Mouse (Mus musculus) heart, embryonic 11.5 days (tissue): ENCODE measurements around the gene Igfbp1. TPM values are rescaled to one million over a fixed set of nuclear protein-coding genes. Genes with fewer than 3 reads are reported as not detected.
"Not testable (repeated sequence)": the region's sequence is repeated elsewhere in the genome, so short reads cannot be mapped to it uniquely, and the experiment has no call there.

Experiments
- ATAC-seq: fragments of 200-750 bp; cut with Nextera tagmentation; replicated peaks from 2 replicates; pipeline ENCODE4 v1.8.0; 2017; ENCODE audit warnings: moderate library complexity; ENCODE audit not compliant: insufficient number of reproducible peaks, low FRiP score, low TSS enrichment
- H3K27ac ChIP-seq: fragments of 300-500 bp; sonication (generic); 2 replicates; pipeline ENCODE4 v1.5.1; 2014; ENCODE audit warnings: mild to moderate bottlenecking, low read depth, low read length
- H3K27me3 ChIP-seq: fragments of 300-500 bp; sonication (generic); 2 replicates; pipeline ENCODE4 v1.6.1; 2014; ENCODE audit warnings: mild to moderate bottlenecking, low read length, mixed read lengths; ENCODE audit not compliant: control insufficient read depth, insufficient read depth
- H3K36me3 ChIP-seq: fragments of 300-500 bp; sonication (generic); 2 replicates; pipeline ENCODE4 v1.6.1; 2014; ENCODE audit warnings: mild to moderate bottlenecking, low read length, moderate library complexity, mixed read lengths; ENCODE audit not compliant: control insufficient read depth, insufficient read depth
- H3K4me1 ChIP-seq: fragments of 300-500 bp; sonication (generic); 2 replicates; pipeline ENCODE4 v1.6.1; 2014; ENCODE audit warnings: low read length; ENCODE audit not compliant: control insufficient read depth, insufficient read depth
- H3K4me2 ChIP-seq: fragments of 300-500 bp; sonication (generic); 2 replicates; pipeline ENCODE4 v1.6.1; 2014; ENCODE audit warnings: mild to moderate bottlenecking, moderate library complexity
- H3K4me3 ChIP-seq: fragments of 300-500 bp; sonication (generic); 2 replicates; pipeline ENCODE4 v1.5.1; 2014; ENCODE audit warnings: low read depth, low read length
- H3K9ac ChIP-seq: fragments of 300-500 bp; sonication (generic); 2 replicates; pipeline ENCODE4 v1.6.1; 2014; ENCODE audit warnings: mild to moderate bottlenecking, low read depth, low read length, moderate library complexity
- H3K9me3 ChIP-seq: fragments of 300-500 bp; sonication (generic); replicated peaks from 2 replicates; pipeline ENCODE4 v1.6.1; 2016; ENCODE audit warnings: low read length; ENCODE audit not compliant: control insufficient read depth
- WGBS: fragments of 180-500 bp; shearing (Covaris S2); extraction: QIAGEN DNeasy Blood & Tissue Kit; methylation state at CpG from one replicate; pipeline ENCODE4 v1.1.7; 2014; ENCODE audit not compliant: insufficient replicate concordance; 5-methylcytosine and 5-hydroxymethylcytosine counted together
- polyA plus RNA-seq: library from polyadenylated mRNA; unstranded; fragments of >200 nt; fragmentation: Nextera tagmentation; extraction: Ambion mirVana; gene quantifications from 2 replicates; pipeline ENCODE4 v1.2.1, GENCODE M21; 2014

The Igfbp1 gene
- polyA plus RNA-seq, 1 experiment from 2014 or later: 0.27 TPM

GRCm38 (mm10) chr11:7213501-7214341, 16.1 kb downstream of the Igfbp1 start, which contains the start of gene Igfbp3:
Igfbp3 (minus strand) TSS chr11:7213923.
- Histone ChIP-seq H3K27ac (no peak within 1 kb of the TSS), H3K4me1 (peaks cover 7% of the 10 kb centered on the region), H3K4me3 (peak within 1 kb of the TSS; percentile 65), H3K4me2 (peak within 1 kb of the TSS; percentile 96), H3K9me3 (no peaks in the 10 kb centered on the region), H3K36me3 (no peaks in the 10 kb centered on the region), H3K27me3 (peaks cover 30% of the 10 kb centered on the region), H3K9ac (peak within 1 kb of the TSS; percentile 54)
- WGBS: under 1% methylated on average over 84 of the region's 104 CpGs
- peak; percentile 60 for ATAC-seq

DNA sequence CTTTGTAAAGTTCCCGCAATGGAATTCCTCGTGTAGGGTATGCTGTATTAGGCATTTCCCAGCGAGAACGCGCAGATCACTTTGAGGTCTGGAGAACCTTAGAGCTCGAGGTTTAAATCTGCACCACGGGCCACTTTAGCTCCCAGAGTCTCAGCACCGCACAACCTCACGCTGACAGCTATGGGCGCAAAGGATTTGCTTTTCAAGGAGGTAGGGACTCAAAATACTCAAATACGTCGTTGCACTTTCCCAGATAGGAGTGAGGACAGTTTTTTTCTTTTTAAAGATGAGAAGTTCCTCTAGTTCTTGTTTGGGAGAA, 16.7 kb downstream of the Igfbp1 start:
- under 1% methylated on average over 12 of the region's 12 CpGs for WGBS
- ATAC-seq: no peak
- peak overlapping the region; percentile 96 for H3K4me2 ChIP-seq

GRCm38 (mm10) chr11:7214761-7215160, 17.2 kb downstream of the Igfbp1 start:
- H3K27me3 ChIP-seq: peaks cover 30% of the 10 kb centered on the region
- ATAC-seq: no peak
- peak overlapping the region; percentile 96 for H3K4me2 ChIP-seq
- WGBS: 3% methylated on average over 14 of the region's 14 CpGs
- no peaks in the 10 kb centered on the region for H3K36me3 ChIP-seq
- no peak overlapping the region for H3K27ac ChIP-seq
- H3K4me1 ChIP-seq: peaks cover 7% of the 10 kb centered on the region
- H3K9me3 ChIP-seq: no peaks in the 10 kb centered on the region
- H3K4me3 ChIP-seq: peak overlapping the region; percentile 65
- H3K9ac ChIP-seq: no peak overlapping the region

More for the DNA sequence above, 16.7 kb downstream of the Igfbp1 start:
- Histone ChIP-seq H3K4me3 (peak overlapping the region; percentile 65), H3K9me3 (no peaks in the 10 kb centered on the region), H3K9ac (no peak overlapping the region), H3K27ac (no peak overlapping the region), H3K4me1 (peaks cover 7% of the 10 kb centered on the region), H3K27me3 (peaks cover 30% of the 10 kb centered on the region), H3K36me3 (no peaks in the 10 kb centered on the region)

GRCm38 (mm10) chr11:7215703-7216102, 18.1 kb downstream of the Igfbp1 start:
- Histone ChIP-seq H3K4me2 (no peak overlapping the region; the same call in 1 of the 2 replicates), H3K36me3 (no peaks in the 10 kb centered on the region), H3K4me3 (no peak overlapping the region), H3K9me3 (no peaks in the 10 kb centered on the region), H3K9ac (no peak overlapping the region), H3K27me3 (peaks cover 29% of the 10 kb centered on the region), H3K27ac (no peak overlapping the region), H3K4me1 (peaks cover 7% of the 10 kb centered on the region)
- no peak for ATAC-seq
- WGBS: 17% methylated on average over 8 of the region's 8 CpGs

DNA sequence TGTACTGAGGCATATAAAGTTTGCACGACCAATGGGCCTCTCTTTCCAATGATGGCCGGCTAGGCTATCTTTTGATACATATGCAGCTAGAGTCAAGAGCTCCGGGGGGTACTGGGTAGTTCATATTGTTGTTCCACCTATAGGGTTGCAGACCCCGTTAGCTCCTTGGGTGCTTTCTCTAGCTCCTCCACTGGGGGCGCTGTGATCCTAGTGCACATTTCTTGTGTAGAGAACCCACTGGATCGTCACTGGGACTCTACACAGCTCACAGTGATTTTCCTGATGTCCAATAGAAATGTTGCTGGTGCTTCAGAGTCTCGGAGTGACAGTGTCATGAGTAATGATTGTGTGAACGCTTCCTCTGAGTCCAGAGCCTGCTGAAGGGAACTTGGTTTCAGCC, 24.2 kb downstream of the Igfbp1 start:
- H3K9me3 ChIP-seq, H3K36me3 ChIP-seq, H3K9ac ChIP-seq, H3K4me1 ChIP-seq, ATAC-seq, H3K4me3 ChIP-seq, H3K4me2 ChIP-seq, H3K27me3 ChIP-seq, H3K27ac ChIP-seq: not testable (repeated sequence)
- WGBS: 75% methylated on average over 8 of the region's 8 CpGs

DNA sequence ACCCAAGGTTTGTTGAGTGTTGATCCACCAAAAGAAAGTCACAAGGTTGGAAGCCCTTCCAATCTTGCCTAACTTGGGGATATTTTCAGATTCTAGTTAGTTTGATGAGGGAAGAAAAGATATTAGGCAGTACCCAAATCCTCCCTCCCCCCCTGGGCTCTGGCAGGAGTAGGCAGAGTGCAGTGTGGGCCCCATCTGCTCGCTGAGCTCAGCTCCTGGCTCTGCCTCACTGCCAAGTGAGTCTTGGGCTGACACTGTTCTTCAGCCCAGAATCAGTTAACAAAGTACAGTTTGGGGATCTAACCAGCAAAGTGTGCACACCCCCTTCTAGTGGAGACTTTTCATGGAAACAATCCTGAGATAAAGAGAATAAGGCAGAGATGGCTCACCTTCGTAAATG, 28.6 kb downstream of the Igfbp1 start:
- no peak overlapping the region for H3K9ac ChIP-seq
- ATAC-seq: no peak
- H3K4me1 ChIP-seq: no peaks in the 10 kb centered on the region
- H3K9me3 ChIP-seq: no peaks in the 10 kb centered on the region
- no peak overlapping the region for H3K4me3 ChIP-seq
- 74% methylated on average over 2 of the region's 2 CpGs for WGBS
- H3K27ac ChIP-seq: no peak overlapping the region
- H3K36me3 ChIP-seq: no peaks in the 10 kb centered on the region
- H3K27me3 ChIP-seq: no peaks in the 10 kb centered on the region
- no peak overlapping the region for H3K4me2 ChIP-seq

DNA sequence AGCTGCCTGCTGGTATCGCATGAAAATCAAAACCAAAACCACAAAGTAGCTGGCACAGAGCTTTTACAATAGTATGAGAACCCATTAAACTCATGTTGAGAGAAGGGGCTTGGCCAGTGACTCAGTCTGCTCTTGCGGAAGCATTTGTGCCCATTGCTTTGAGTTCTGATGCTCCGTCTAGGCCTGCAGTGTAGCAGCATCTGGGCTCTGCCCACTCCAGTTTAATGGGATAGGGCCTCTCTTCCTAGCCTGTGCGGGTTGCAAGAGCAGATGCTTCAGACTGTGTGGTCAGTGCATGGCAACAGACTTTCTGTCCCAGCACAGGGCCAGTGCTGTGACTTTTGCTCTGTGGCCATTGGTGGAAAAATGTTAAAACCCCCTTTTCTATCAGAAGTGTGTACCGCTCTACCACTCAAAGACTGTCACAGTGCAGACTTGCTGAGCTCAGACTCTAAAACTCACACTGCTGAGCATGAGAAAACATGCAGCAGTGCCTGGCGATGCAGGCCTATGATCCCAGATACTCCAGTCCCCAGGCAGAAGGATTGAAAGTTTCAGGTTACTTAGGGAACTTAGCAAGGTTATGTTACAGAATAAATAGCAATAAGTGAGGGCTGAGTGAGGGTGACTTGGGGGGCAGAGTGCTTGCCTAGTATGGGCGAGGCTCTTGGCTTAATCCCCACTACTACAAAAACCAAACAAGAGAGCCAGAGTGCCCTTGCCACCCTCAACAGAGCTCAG, 29.4 kb downstream of the Igfbp1 start:
- Histone ChIP-seq H3K4me1 (no peaks in the 10 kb centered on the region), H3K9ac (no peak overlapping the region), H3K27me3 (no peaks in the 10 kb centered on the region), H3K9me3 (no peaks in the 10 kb centered on the region), H3K36me3 (no peaks in the 10 kb centered on the region), H3K4me3 (no peak overlapping the region), H3K4me2 (no peak overlapping the region), H3K27ac (no peak overlapping the region)
- no peak for ATAC-seq
- 83% methylated on average over 7 of the region's 7 CpGs for WGBS

DNA sequence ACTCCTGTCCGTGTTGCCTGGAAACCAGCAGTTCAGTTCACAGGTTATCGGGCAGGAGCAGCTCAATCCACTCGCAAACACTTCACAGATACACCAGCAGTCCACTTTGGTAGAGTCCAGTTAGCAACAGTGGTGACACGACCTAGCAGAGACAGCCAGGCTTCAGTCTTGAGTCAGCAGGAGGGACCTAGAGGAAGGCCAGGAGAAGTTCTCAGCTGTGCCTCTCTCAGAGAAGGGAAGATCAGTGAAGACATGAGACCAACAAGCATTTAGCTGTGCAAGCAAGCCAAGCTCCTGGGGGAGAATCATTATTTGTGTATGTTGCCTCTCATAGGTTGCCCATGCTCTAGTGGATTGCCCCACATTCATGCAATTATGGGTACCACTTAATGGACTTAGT, 30.5 kb downstream of the Igfbp1 start:
- H3K4me1 ChIP-seq: no peaks in the 10 kb centered on the region
- 69% methylated on average over 4 of the region's 4 CpGs for WGBS

More for the DNA sequence above, 30.5 kb downstream of the Igfbp1 start:
- Histone ChIP-seq H3K27me3 (no peaks in the 10 kb centered on the region), H3K9ac (no peak overlapping the region), H3K9me3 (no peaks in the 10 kb centered on the region), H3K27ac (no peak overlapping the region), H3K4me3 (no peak overlapping the region), H3K36me3 (no peaks in the 10 kb centered on the region), H3K4me2 (no peak overlapping the region)
- ATAC-seq: no peak
